Mouse (Mus musculus) midbrain, postnatal 0 days (tissue): ENCODE results near the gene Tmem255a. TPM values are rescaled to one million over a fixed set of nuclear protein-coding genes. Genes with fewer than 3 reads are reported as not detected.
A peak's percentile ranks its signal among the peaks of the same experiment; 100 is the strongest.

ENCODE experiments used
- ATAC-seq: fragments of 200-750 bp; cut with Nextera tagmentation; 2 replicates; pipeline ENCODE4 v1.8.0; 2017; ENCODE audit warnings: moderate number of reproducible peaks, mild to moderate bottlenecking, moderate TSS enrichment, moderate library complexity; ENCODE audit not compliant: low FRiP score
- DNase-seq: peaks from one replicate; pipeline ENCODE4 v3.0.0-alpha.2; 2015; ENCODE audit warnings: low spot score
- H3K27ac ChIP-seq: fragments of 300-500 bp; sonication (generic); 2 replicates; pipeline ENCODE4 v1.5.1; 2014; ENCODE audit warnings: low read depth, mild to moderate bottlenecking, low read length, mixed read lengths
- H3K27me3 ChIP-seq: fragments of 300-500 bp; sonication (generic); 2 replicates; pipeline ENCODE4 v1.6.1; 2014; ENCODE audit warnings: low read length, control low read depth, mixed read lengths; ENCODE audit not compliant: insufficient read depth
- H3K36me3 ChIP-seq: fragments of 300-500 bp; sonication (generic); 2 replicates; pipeline ENCODE4 v1.6.1; 2014; ENCODE audit warnings: low read length, control low read depth, mixed read lengths; ENCODE audit not compliant: insufficient read depth
- H3K4me1 ChIP-seq: fragments of 300-500 bp; sonication (generic); 2 replicates; pipeline ENCODE4 v1.6.1; 2014; ENCODE audit warnings: mild to moderate bottlenecking, control low read depth, antibody characterized with exemption, low read length, mixed read lengths; ENCODE audit not compliant: insufficient read depth
- H3K4me2 ChIP-seq: fragments of 300-500 bp; sonication (generic); 2 replicates; pipeline ENCODE4 v1.6.1; 2014; ENCODE audit warnings: low read depth, mild to moderate bottlenecking, low read length, mixed read lengths; ENCODE audit not compliant: poor library complexity, severe bottlenecking
- H3K4me3 ChIP-seq: fragments of 300-500 bp; sonication (generic); 2 replicates; pipeline ENCODE4 v1.5.1; 2014; ENCODE audit warnings: low read depth, mild to moderate bottlenecking, low read length, moderate library complexity
- H3K9ac ChIP-seq: fragments of 300-500 bp; sonication (generic); replicated peaks from 2 replicates; pipeline ENCODE4 v1.6.1; 2014; ENCODE audit warnings: mild to moderate bottlenecking, low read length, moderate library complexity, mixed read lengths; ENCODE audit not compliant: poor library complexity, severe bottlenecking
- H3K9me3 ChIP-seq: fragments of 300-500 bp; sonication (generic); 2 replicates; pipeline ENCODE4 v1.6.1; 2016; ENCODE audit warnings: low read length, control low read depth
- CTCF ChIP-seq: IDR thresholded peaks from 2 replicates; pipeline ENCODE4 v1.5.1; 2016; ENCODE audit warnings: antibody characterized with exemption, mild to moderate bottlenecking
- WGBS: fragments of 180-500 bp; shearing (Covaris S2); extraction: QIAGEN DNeasy Blood & Tissue Kit; methylation state at CpG from one replicate; pipeline ENCODE4 v1.1.7; 2014; 5-methylcytosine and 5-hydroxymethylcytosine counted together
- polyA plus RNA-seq: library from polyadenylated mRNA; unstranded; fragments of >200 nt; fragmentation: Nextera tagmentation; extraction: Ambion mirVana; gene quantifications from 2 replicates; pipeline ENCODE4 v1.2.1, GENCODE M21; 2015
- total RNA-seq: library from RNA; depleted of rRNA; stranded (reverse); fragments of >200 nt; gene quantifications from 2 replicates; pipeline ENCODE4 v1.2.3, GENCODE M21; 2014

Tmem255a gene
- total and polyA plus RNA-seq, 2 experiments from 2014 or later, result 26.5 to 27.8 TPM

- 72% methylated on average over 1 of the region's 1 CpGs for WGBS
- TF ChIP-seq CTCF, result no peak
Observed at GRCm38 (mm10) chrX:38207392-38207791, 44.8 kb downstream of the Tmem255a start.

DNA sequence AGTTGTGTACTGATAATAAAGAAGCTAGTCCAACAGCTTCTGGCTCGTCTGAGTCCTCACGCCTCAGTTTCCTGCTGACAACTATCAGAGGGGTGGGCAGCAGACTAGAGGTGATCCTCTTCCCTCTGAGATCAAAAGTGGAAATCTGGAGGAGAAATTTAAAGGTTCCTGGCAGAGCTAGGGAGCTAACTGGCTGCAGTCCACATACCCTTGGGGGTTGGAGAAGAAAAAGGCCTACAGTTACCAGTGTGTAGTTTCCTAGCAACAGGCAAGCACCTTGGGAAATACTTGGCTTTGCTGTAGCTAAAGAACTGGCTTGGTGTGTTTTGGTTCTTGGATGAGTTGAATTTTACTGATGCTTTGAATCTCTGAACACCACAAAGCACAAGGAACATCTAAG lies 50.4 kb downstream of the Tmem255a start:
- WGBS, result 85% methylated on average over 2 of the region's 2 CpGs
- no peak overlapping the region for H3K4me2 ChIP-seq
- H3K27ac ChIP-seq, result no peak overlapping the region
- H3K27me3 ChIP-seq, result no peaks in the 10 kb centered on the region
- no peak for TF ChIP-seq CTCF
- no peak overlapping the region for H3K9ac ChIP-seq
- DNase-seq (peak; percentile 36), ATAC-seq (no peak)
- H3K9me3 ChIP-seq, result no peaks in the 10 kb centered on the region
- H3K4me3 ChIP-seq, result no peak overlapping the region
- no peaks in the 10 kb centered on the region for H3K36me3 ChIP-seq
- no peaks in the 10 kb centered on the region for H3K4me1 ChIP-seq

More at GRCm38 (mm10) chrX:38207392-38207791, 44.8 kb downstream of the Tmem255a start:
- H3K4me2 ChIP-seq, result no peak overlapping the region
- H3K27ac ChIP-seq, result no peak overlapping the region
- no peaks in the 10 kb centered on the region for H3K36me3 ChIP-seq
- H3K9ac ChIP-seq, result no peak overlapping the region
- no peaks in the 10 kb centered on the region for H3K9me3 ChIP-seq
- H3K4me3 ChIP-seq, result no peak overlapping the region
- DNase-seq (no peak), ATAC-seq (no peak)
- no peaks in the 10 kb centered on the region for H3K4me1 ChIP-seq
- H3K27me3 ChIP-seq, result no peaks in the 10 kb centered on the region

DNA sequence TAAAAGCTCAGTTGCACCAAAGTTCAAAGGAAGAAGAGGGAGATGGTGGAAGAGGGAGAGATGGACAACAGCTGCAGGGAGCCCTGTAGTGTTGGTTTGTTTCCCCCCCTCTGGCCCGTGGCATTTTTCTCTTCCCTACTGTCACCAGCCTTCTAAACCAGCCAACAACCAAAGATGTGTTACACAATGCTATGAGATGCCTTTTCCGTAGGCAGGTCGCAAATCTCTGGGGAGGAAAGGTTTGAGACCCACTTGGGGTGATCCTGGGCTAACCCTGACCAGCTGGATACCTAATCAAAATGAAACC lies 61.8 kb downstream of the Tmem255a start:
- no peak for DNase-seq
- no peak for ATAC-seq

GRCm38 (mm10) chrX:38189552-38190457 lies 62.4 kb downstream of the Tmem255a start, which contains the start of gene Zbtb33:
Gene Zbtb33, plus strand, starts transcription at chrX:38189793.
- no peaks in the 10 kb centered on the region for H3K4me1 ChIP-seq
- WGBS, result 18% methylated on average over 63 of the region's 72 CpGs
- peak; percentile 85 for TF ChIP-seq CTCF
- H3K9ac ChIP-seq, result peak within 1 kb of the TSS; percentile 67
- peak within 1 kb of the TSS; percentile 66 for H3K4me3 ChIP-seq
- H3K36me3 ChIP-seq, result no peaks in the 10 kb centered on the region
- peak within 1 kb of the TSS; percentile 49 for H3K4me2 ChIP-seq
- DNase-seq, result peak; percentile 85
- no peaks in the 10 kb centered on the region for H3K27me3 ChIP-seq
- peak; percentile 97 for ATAC-seq
- H3K27ac ChIP-seq, result peak within 1 kb of the TSS; percentile 86
- no peaks in the 10 kb centered on the region for H3K9me3 ChIP-seq

More for the DNA sequence above, 61.8 kb downstream of the Tmem255a start:
- H3K27ac ChIP-seq, result no peak overlapping the region
- no peak for TF ChIP-seq CTCF
- WGBS, result 16% methylated on average over 3 of the region's 3 CpGs
- H3K4me3 ChIP-seq, result peak overlapping the region; percentile 66
- no peaks in the 10 kb centered on the region for H3K9me3 ChIP-seq
- no peaks in the 10 kb centered on the region for H3K36me3 ChIP-seq
- no peaks in the 10 kb centered on the region for H3K27me3 ChIP-seq
- peak overlapping the region; percentile 67 for H3K9ac ChIP-seq
- no peaks in the 10 kb centered on the region for H3K4me1 ChIP-seq
- H3K4me2 ChIP-seq, result peak overlapping the region; percentile 49

- no peak overlapping the region for H3K4me2 ChIP-seq
- no peak for TF ChIP-seq CTCF
- no peaks in the 10 kb centered on the region for H3K4me1 ChIP-seq
- no peaks in the 10 kb centered on the region for H3K27me3 ChIP-seq
- WGBS, result 26% methylated on average over 2 of the region's 2 CpGs
- H3K9me3 ChIP-seq, result no peaks in the 10 kb centered on the region
- H3K9ac ChIP-seq, result no peak overlapping the region
- no peak for DNase-seq
- H3K4me3 ChIP-seq, result no peak overlapping the region
- no peaks in the 10 kb centered on the region for H3K36me3 ChIP-seq
- H3K27ac ChIP-seq, result no peak overlapping the region
- ATAC-seq, result no peak
Observed at GRCm38 (mm10) chrX:38185520-38185919, 66.7 kb downstream of the Tmem255a start.

- Histone ChIP-seq H3K27ac (no peak overlapping the region), H3K9ac (no peak overlapping the region), H3K36me3 (no peaks in the 10 kb centered on the region), H3K4me1 (no peaks in the 10 kb centered on the region), H3K27me3 (no peaks in the 10 kb centered on the region), H3K9me3 (peaks cover 4% of the 10 kb centered on the region; the same call in 1 of the 2 replicates), H3K4me2 (peak overlapping the region; percentile 56; the same call in 1 of the 2 replicates), H3K4me3 (no peak overlapping the region)
- WGBS, result 8% methylated on average over 10 of the region's 15 CpGs
- ATAC-seq (peak; percentile 80), DNase-seq (peak; percentile 67)
- TF ChIP-seq CTCF, result peak; percentile 51
Observed at GRCm38 (mm10) chrX:38181608-38182258, 70.5 kb downstream of the Tmem255a start.
